Mouse (Mus musculus) CH12.LX (cell line): ENCODE measurements around the gene Blnk. TPM values are rescaled to one million over a fixed set of nuclear protein-coding genes. Genes with fewer than 3 reads are reported as not detected.

Source experiments
- DNase-seq: peaks from one replicate; pipeline ENCODE4 v3.0.0-alpha.2; 2013; ENCODE audit errors: extremely low read depth
- H3K27ac ChIP-seq: 2 replicates; pipeline ENCODE4 v1.5.1; 2012; ENCODE audit warnings: low read depth, mild to moderate bottlenecking, control low read depth, moderate library complexity; ENCODE audit not compliant: insufficient read depth
- H3K27me3 ChIP-seq: replicated peaks from 2 replicates; pipeline ENCODE3; 2012; ENCODE audit warnings: inconsistent platforms
- H3K36me3 ChIP-seq, 2 experiments: replicated peaks in 1 of 2; 2 replicates each; pipeline versions ENCODE3 to v1.6.1; 2012; ENCODE audit warnings: inconsistent platforms in 1 of 2, low read length in 1 of 2, mild to moderate bottlenecking in 1 of 2, mixed read lengths in 1 of 2, moderate library complexity in 1 of 2; ENCODE audit not compliant: control insufficient read depth in 1 of 2, insufficient read depth in 1 of 2
- H3K4me1 ChIP-seq, 2 experiments: 2 replicates each; pipeline ENCODE4 v1.6.1; 2012; ENCODE audit warnings: inconsistent platforms in 1 of 2, moderate library complexity in 1 of 2; ENCODE audit not compliant: insufficient read depth in 2 of 2, control insufficient read depth in 1 of 2
- H3K4me2 ChIP-seq: 2 replicates; pipeline ENCODE4 v1.6.1; 2012; ENCODE audit warnings: low read depth, mild to moderate bottlenecking, control low read depth; ENCODE audit not compliant: poor library complexity, insufficient read depth, severe bottlenecking
- H3K4me3 ChIP-seq, 3 experiments: fragments of 150-350 bp in 1 of 3; sonication (generic) in 1 of 3; replicated peaks in 1 of 3; 2 replicates each; pipeline versions ENCODE3 to v1.5.1; 2011 to 2012; ENCODE audit warnings: low read depth in 2 of 3, low read length in 2 of 3, mild to moderate bottlenecking in 2 of 3, moderate library complexity in 2 of 3, control low read depth in 1 of 3, improper control_type of control experiment in 1 of 3, inconsistent platforms in 1 of 3, mixed read lengths in 1 of 3; ENCODE audit not compliant: poor library complexity in 1 of 3
- H3K79me2 ChIP-seq: replicated peaks from 2 replicates; pipeline ENCODE4 v1.6.1; 2012; ENCODE audit warnings: mild to moderate bottlenecking, moderate library complexity; ENCODE audit not compliant: control insufficient read depth, poor library complexity, insufficient read depth, severe bottlenecking; ENCODE audit errors: extremely low read depth
- H3K9ac ChIP-seq: 2 replicates; pipeline ENCODE4 v1.6.1; 2012; ENCODE audit warnings: low read depth, mild to moderate bottlenecking, control low read depth, moderate library complexity; ENCODE audit not compliant: insufficient read depth
- H3K9me3 ChIP-seq: replicated peaks from 2 replicates; pipeline ENCODE3; 2012; ENCODE audit warnings: low read length, inconsistent platforms, mixed read lengths
- BHLHE40 ChIP-seq: IDR thresholded peaks from 2 replicates; pipeline ENCODE4 v1.6.1; 2011; ENCODE audit warnings: mild to moderate bottlenecking, low read depth, low read length, improper control_type of control experiment
- CHD1 ChIP-seq: IDR thresholded peaks from 2 replicates; pipeline ENCODE4 v1.6.1; 2012; ENCODE audit warnings: low read depth, low read length, improper control_type of control experiment, inconsistent platforms
- CHD2 ChIP-seq: IDR thresholded peaks from 2 replicates; pipeline ENCODE4 v1.6.1; 2011; ENCODE audit warnings: low read length, improper control_type of control experiment
- CTCF ChIP-seq, 2 experiments: IDR thresholded peaks in 1 of 2; conservative IDR thresholded peaks in 1 of 2; 2 replicates each; pipeline ENCODE4 v1.5.1; 2011 to 2012; ENCODE audit warnings: low read depth in 2 of 2, low read length in 2 of 2, improper control_type of control experiment in 1 of 2, inconsistent platforms in 1 of 2, mild to moderate bottlenecking in 1 of 2, moderate library complexity in 1 of 2
- E2F4 ChIP-seq: IDR thresholded peaks from 2 replicates; pipeline ENCODE4 v1.6.1; 2011; ENCODE audit warnings: low read depth, low read length, improper control_type of control experiment; ENCODE audit not compliant: insufficient replicate concordance
- ELF1 ChIP-seq: IDR thresholded peaks from 2 replicates; pipeline ENCODE4 v1.6.1; 2014; ENCODE audit warnings: low read depth, mild to moderate bottlenecking, inconsistent platforms, low read length, improper control_type of control experiment
- EP300 ChIP-seq: IDR thresholded peaks from 2 replicates; pipeline ENCODE4 v1.6.1; 2011; ENCODE audit warnings: low read length, improper control_type of control experiment
- ETS1 ChIP-seq: conservative IDR thresholded peaks from 2 replicates; pipeline ENCODE4 v1.6.1; 2012; ENCODE audit warnings: low read depth, mild to moderate bottlenecking, inconsistent platforms, low read length, improper control_type of control experiment, moderate library complexity
- GABPA ChIP-seq: IDR thresholded peaks from 2 replicates; pipeline ENCODE4 v1.6.1; 2012; ENCODE audit warnings: low read depth, low read length, improper control_type of control experiment, inconsistent platforms; ENCODE audit not compliant: insufficient replicate concordance
- HCFC1 ChIP-seq: IDR thresholded peaks from 2 replicates; pipeline ENCODE4 v1.6.1; 2012; ENCODE audit warnings: low read depth, mild to moderate bottlenecking, inconsistent platforms, low read length, improper control_type of control experiment
- IRF4 ChIP-seq: IDR thresholded peaks from 2 replicates; pipeline ENCODE4 v1.6.1; 2014; ENCODE audit warnings: low read depth, mild to moderate bottlenecking, inconsistent platforms, low read length, improper control_type of control experiment
- KAT2A ChIP-seq: IDR thresholded peaks from 2 replicates; pipeline ENCODE4 v1.6.1; 2012; ENCODE audit warnings: low read length, improper control_type of control experiment, inconsistent platforms; ENCODE audit not compliant: insufficient replicate concordance
- MEF2A ChIP-seq: IDR thresholded peaks from 2 replicates; pipeline ENCODE4 v1.6.1; 2014; ENCODE audit warnings: low read depth, mild to moderate bottlenecking, inconsistent platforms, low read length, improper control_type of control experiment, borderline replicate concordance
- MXI1 ChIP-seq: IDR thresholded peaks from 2 replicates; pipeline ENCODE4 v1.6.1; 2011; ENCODE audit warnings: mild to moderate bottlenecking, low read depth, low read length, improper control_type of control experiment
- NRF1 ChIP-seq: IDR thresholded peaks from 2 replicates; pipeline ENCODE4 v1.6.1; 2014; ENCODE audit warnings: low read depth, mild to moderate bottlenecking, inconsistent platforms, low read length, improper control_type of control experiment, moderate library complexity
- RAD21 ChIP-seq: IDR thresholded peaks from 2 replicates; pipeline ENCODE4 v1.6.1; 2011; ENCODE audit warnings: low read depth, mild to moderate bottlenecking, low read length, improper control_type of control experiment, moderate library complexity
- RCOR1 ChIP-seq: conservative IDR thresholded peaks from 2 replicates; pipeline ENCODE4 v1.6.1; 2012; ENCODE audit warnings: low read depth, mild to moderate bottlenecking, inconsistent platforms, low read length, improper control_type of control experiment
- SIN3A ChIP-seq: IDR thresholded peaks from 2 replicates; pipeline ENCODE4 v1.6.1; 2012; ENCODE audit warnings: low read length, improper control_type of control experiment, inconsistent platforms
- SMC3 ChIP-seq: IDR thresholded peaks from 2 replicates; pipeline ENCODE4 v1.6.1; 2011; ENCODE audit warnings: low read depth, low read length, improper control_type of control experiment
- UBTF ChIP-seq: IDR thresholded peaks from 2 replicates; pipeline ENCODE4 v1.6.1; 2012; ENCODE audit warnings: low read depth, mild to moderate bottlenecking, inconsistent platforms, low read length, improper control_type of control experiment, moderate library complexity
- USF1 ChIP-seq: IDR thresholded peaks from 2 replicates; pipeline ENCODE4 v1.6.1; 2014; ENCODE audit warnings: low read depth, mild to moderate bottlenecking, inconsistent platforms, low read length, improper control_type of control experiment
- USF2 ChIP-seq: conservative IDR thresholded peaks from 2 replicates; pipeline ENCODE4 v1.6.1; 2011; ENCODE audit warnings: low read depth, low read length, improper control_type of control experiment
- ZC3H11A ChIP-seq: IDR thresholded peaks from 2 replicates; pipeline ENCODE4 v1.6.1; 2012; ENCODE audit warnings: low read depth, mild to moderate bottlenecking, inconsistent platforms, low read length, improper control_type of control experiment
- ZMIZ1 ChIP-seq: IDR thresholded peaks from 2 replicates; pipeline ENCODE4 v1.6.1; 2012; ENCODE audit warnings: low read depth, mild to moderate bottlenecking, inconsistent platforms, low read length, improper control_type of control experiment
- dilution Hi-C: fragments of 300-500 bp; cut with MboI; formaldehyde crosslinking; loops from 2 replicates; pipeline ENCODE4 v1.14.3; 2020; ENCODE audit warnings: low sequenced_read_pairs; ENCODE audit not compliant: extremely low pct_unique_long_range_greater_than_20kb, extremely low pct_ligation_motif_present
- in situ Hi-C: fragments of 300-500 bp; cut with MboI; formaldehyde crosslinking; loops from 3 replicates; pipeline ENCODE4 v1.14.3; 2019; ENCODE audit warnings: low sequenced_read_pairs, low pct_ligation_motif_present, low pct_unique_long_range_greater_than_20kb, mixed read lengths
- polyA plus RNA-seq: library from polyadenylated mRNA; unstranded; fragments of >175 nt; gene quantifications from 2 replicates; pipeline ENCODE4 v1.2.1, GENCODE M21; 2012; ENCODE audit warnings: low read depth; ENCODE audit not compliant: insufficient read length
- total RNA-seq, 2 experiments: library from RNA; depleted of rRNA; stranded (reverse); fragments of 300-350 nt in 1 of 2; fragments of >200 nt in 1 of 2; gene quantifications; 2 replicates each; pipeline ENCODE4 v1.2.3; 2012 to 2014

Gene Blnk
- total and polyA plus RNA-seq, 3 experiments = 86.8 to 284 (median 101) TPM

DNA sequence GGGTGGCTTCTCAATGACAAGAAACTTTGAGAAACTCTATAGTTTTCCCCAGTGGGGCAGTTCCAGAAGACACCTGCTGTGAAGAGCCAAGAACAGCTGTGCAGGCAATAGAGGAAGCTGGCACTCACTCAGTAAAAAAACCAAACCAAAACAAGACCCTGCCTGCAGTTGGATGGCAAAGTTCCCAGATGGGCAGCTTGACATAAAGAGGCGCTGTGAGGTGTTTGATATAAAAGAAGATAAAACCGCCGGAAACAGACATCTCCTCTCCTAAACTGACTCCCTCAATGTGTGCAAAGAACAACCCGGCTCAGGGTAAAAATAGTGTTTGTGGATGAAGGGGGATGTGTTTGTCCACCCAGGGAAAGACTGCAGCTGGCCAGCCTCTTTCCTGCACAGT is 27.9 kb upstream of the Blnk start:
- no peaks in the 10 kb centered on the region for H3K36me3 ChIP-seq
- no peaks in the 10 kb centered on the region for H3K79me2 ChIP-seq
- H3K9me3 ChIP-seq = no peaks in the 10 kb centered on the region
- no peak for TF ChIP-seq USF2
- TF ChIP-seq NRF1 = no peak
- TF ChIP-seq E2F4 = no peak
- no peak for TF ChIP-seq SMC3
- no peak for TF ChIP-seq MEF2A
- no peak for TF ChIP-seq ZMIZ1
- TF ChIP-seq ZC3H11A = no peak
- TF ChIP-seq UBTF = no peak
- no peak for TF ChIP-seq RCOR1
- TF ChIP-seq EP300 = no peak
- no peak for TF ChIP-seq CHD1
- TF ChIP-seq HCFC1 = no peak
- no peak for TF ChIP-seq MXI1
- dilution Hi-C loops = no loop called here
- no peak overlapping the region for H3K9ac ChIP-seq
- H3K27me3 ChIP-seq = peaks cover 7% of the 10 kb centered on the region
- in situ Hi-C loops = loop anchor here (25.0 kb wide), 1 partner anchor 410 kb away; the partner anchor contains the start of genes Entpd1 and Tctn3
- no peak overlapping the region for H3K27ac ChIP-seq
- DNase-seq = no peak
- H3K4me1 ChIP-seq = peaks cover 2 to 11% of the 10 kb centered on the region in 2 experiments; a peak in 3 of 4 replicates
- H3K4me3 ChIP-seq = no peak overlapping the region
- H3K4me2 ChIP-seq = no peak overlapping the region

DNA sequence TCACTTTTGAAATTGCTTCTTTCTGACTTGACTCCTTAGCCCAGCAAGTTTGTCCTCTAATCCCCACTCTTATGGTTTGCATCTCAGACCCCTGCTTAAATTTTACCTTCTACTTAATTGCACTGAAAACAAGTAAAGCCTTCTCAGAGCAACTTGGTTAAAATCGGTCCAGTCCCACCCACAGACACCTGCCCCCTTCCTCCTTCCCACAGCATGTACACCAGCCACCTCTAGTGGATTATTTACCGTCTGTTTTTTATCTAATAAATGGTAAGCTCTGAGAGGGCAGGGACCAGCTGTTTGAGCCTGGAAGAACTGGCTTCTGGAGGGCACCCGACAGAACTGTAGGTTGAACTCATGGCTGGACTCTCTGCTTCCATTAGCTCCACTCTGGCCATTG is 26.2 kb upstream of the Blnk start:
- dilution Hi-C loops (no loop called here), in situ Hi-C loops (loop anchor here (25.0 kb wide), 1 partner anchor 408 kb away; the partner anchor contains the start of genes Entpd1 and Tctn3)
- Histone ChIP-seq H3K4me2 (no peak overlapping the region), H3K4me3 (no peak overlapping the region), H3K4me1 (peaks cover under 1 to 14% of the 10 kb centered on the region in 2 experiments; a peak in 2 of 4 replicates), H3K27me3 (peaks cover 7% of the 10 kb centered on the region), H3K9ac (no peak overlapping the region), H3K27ac (no peak overlapping the region), H3K9me3 (no peaks in the 10 kb centered on the region), H3K79me2 (no peaks in the 10 kb centered on the region), H3K36me3 (no peaks in the 10 kb centered on the region)
- no peak for DNase-seq
- no peak for TF ChIP-seq RAD21
- TF ChIP-seq NRF1 = no peak
- TF ChIP-seq ELF1 = no peak
- TF ChIP-seq CHD2 = no peak
- no peak for TF ChIP-seq KAT2A
- TF ChIP-seq SIN3A = no peak
- no peak for TF ChIP-seq MXI1
- TF ChIP-seq ETS1 = no peak
- no peak for TF ChIP-seq CHD1
- TF ChIP-seq RCOR1 = no peak
- no peak for TF ChIP-seq MEF2A
- TF ChIP-seq GABPA = no peak
- TF ChIP-seq IRF4 = no peak
- no peak for TF ChIP-seq EP300
- TF ChIP-seq BHLHE40 = no peak
- TF ChIP-seq CTCF (conservative IDR thresholded peaks at IDR 0.05 in 1 of 2, IDR thresholded peaks at IDR 0.05 in 1 of 2; ENCODE audit: low read depth in 2 of 2, low read length in 2 of 2) = no peak
- TF ChIP-seq USF1 = no peak
